Mouse (Mus musculus) kidney, adult 2 months (tissue): ENCODE results near the gene Dvl2. TPM values are rescaled to one million over a fixed set of nuclear protein-coding genes. Genes with fewer than 3 reads are reported as not detected.

Source experiments
- DNase-seq: peaks from one replicate; pipeline ENCODE4 v3.0.0; 2021
- H3K27ac ChIP-seq: fragments of 200-500 bp; 2 replicates; pipeline ENCODE4 v1.5.1; 2012; ENCODE audit warnings: low read depth, low read length, control low read depth, inconsistent platforms; ENCODE audit not compliant: insufficient read depth
- H3K27me3 ChIP-seq: fragments of 200-500 bp; replicated peaks from 2 replicates; pipeline ENCODE4 v1.6.1; 2012; ENCODE audit warnings: mild to moderate bottlenecking, moderate library complexity, low read length, inconsistent platforms; ENCODE audit not compliant: control insufficient read depth, insufficient read depth
- H3K36me3 ChIP-seq: fragments of 200-500 bp; 2 replicates; pipeline ENCODE4 v1.6.1; 2012; ENCODE audit warnings: mild to moderate bottlenecking, moderate library complexity, low read length, inconsistent platforms; ENCODE audit not compliant: control insufficient read depth, insufficient read depth
- H3K4me1 ChIP-seq: fragments of 200-500 bp; 2 replicates; pipeline ENCODE4 v1.6.1; 2011; ENCODE audit warnings: low read length; ENCODE audit not compliant: control insufficient read depth, insufficient read depth
- H3K4me3 ChIP-seq: fragments of 200-500 bp; 2 replicates; pipeline ENCODE4 v1.5.1; 2011; ENCODE audit warnings: mild to moderate bottlenecking, low read depth, low read length, control low read depth; ENCODE audit not compliant: insufficient read depth
- CTCF ChIP-seq: fragments of 200-500 bp; conservative IDR thresholded peaks from 2 replicates; pipeline ENCODE4 v1.5.1; 2011; ENCODE audit warnings: low read depth, mild to moderate bottlenecking, control low read depth, low read length, moderate library complexity, mixed read lengths; ENCODE audit not compliant: insufficient read depth, insufficient read length
- POLR2A ChIP-seq: fragments of 200-500 bp; IDR thresholded peaks from one replicate; pipeline ENCODE4 v1.6.1; 2011; ENCODE audit warnings: low read depth, low read length, control low read depth
- WGBS: fragments of 180-500 bp; shearing (Covaris S2); methylation state at CpG from one replicate; pipeline ENCODE4 v1.1.7; 2018; 5-methylcytosine and 5-hydroxymethylcytosine counted together
- polyA plus RNA-seq: library from polyadenylated mRNA; depleted of rRNA; stranded (reverse); fragments of >200 nt; gene quantifications from 2 replicates; pipeline ENCODE4 v1.2.3, GENCODE M21; 2012

The Dvl2 gene
- polyA plus RNA-seq, 1 experiment: 8.5 TPM

GRCm38 (mm10) chr11:69981141-69981762 lies 19.1 kb upstream of the Dvl2 start, which contains the start of gene Ctdnep1:
Gene Ctdnep1, plus strand, starts transcription at chr11:69981156.
- Histone ChIP-seq H3K4me1 (peaks cover 9% of the 10 kb centered on the region; the same call in 1 of the 2 replicates), H3K36me3 (peaks cover 2% of the 10 kb centered on the region), H3K27ac (peak within 1 kb of the TSS; percentile 89), H3K27me3 (no peaks in the 10 kb centered on the region), H3K4me3 (peak within 1 kb of the TSS; percentile 80)
- WGBS: under 1% methylated on average over 42 of the region's 43 CpGs
- DNase-seq: no peak
- TF ChIP-seq POLR2A (no peak), CTCF (no peak)

DNA sequence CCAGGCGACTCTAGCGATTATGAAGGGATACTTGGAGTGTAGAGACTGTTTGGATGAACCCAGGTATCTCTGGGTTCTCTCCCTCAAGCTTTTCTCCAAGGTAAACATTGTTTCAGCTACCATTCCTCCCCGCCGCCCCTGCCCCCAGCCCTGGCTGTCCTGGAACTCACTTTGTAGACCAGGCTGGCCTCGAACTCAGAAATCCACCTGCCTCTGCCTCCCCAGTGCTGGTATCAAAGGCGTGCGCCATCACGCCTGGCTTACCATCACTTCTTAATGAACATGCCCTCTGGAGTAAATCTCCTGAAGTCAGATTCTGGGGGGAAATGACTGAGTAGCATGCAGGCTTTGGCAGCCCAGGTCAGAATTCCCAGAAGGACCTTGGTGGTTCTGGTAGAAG lies 18.2 kb upstream of the Dvl2 start, which contains the start of gene Elp5:
Gene Elp5 (minus strand): TSS at position 293 of the 400 bp plus-strand sequence.
- Histone ChIP-seq H3K4me1 (peaks cover 9% of the 10 kb centered on the region; the same call in 1 of the 2 replicates), H3K4me3 (peak within 1 kb of the TSS; percentile 80), H3K36me3 (peaks cover 3% of the 10 kb centered on the region), H3K27ac (0 out of 2 replicates have a peak within 1 kb of the TSS, but pooled peaks have one; percentile 7), H3K27me3 (no peaks in the 10 kb centered on the region)
- no peak for DNase-seq
- 41% methylated on average over 8 of the region's 8 CpGs for WGBS
- TF ChIP-seq POLR2A (no peak), CTCF (no peak)

GRCm38 (mm10) chr11:69982877-69983276 lies 17.5 kb upstream of the Dvl2 start:
- Histone ChIP-seq H3K27ac (no peak overlapping the region), H3K4me3 (no peak overlapping the region), H3K4me1 (peaks cover 9% of the 10 kb centered on the region; the same call in 1 of the 2 replicates), H3K36me3 (peaks cover 3% of the 10 kb centered on the region), H3K27me3 (no peaks in the 10 kb centered on the region)
- WGBS: 20% methylated on average over 5 of the region's 5 CpGs
- no peak for DNase-seq
- TF ChIP-seq CTCF (no peak), POLR2A (no peak)

DNA sequence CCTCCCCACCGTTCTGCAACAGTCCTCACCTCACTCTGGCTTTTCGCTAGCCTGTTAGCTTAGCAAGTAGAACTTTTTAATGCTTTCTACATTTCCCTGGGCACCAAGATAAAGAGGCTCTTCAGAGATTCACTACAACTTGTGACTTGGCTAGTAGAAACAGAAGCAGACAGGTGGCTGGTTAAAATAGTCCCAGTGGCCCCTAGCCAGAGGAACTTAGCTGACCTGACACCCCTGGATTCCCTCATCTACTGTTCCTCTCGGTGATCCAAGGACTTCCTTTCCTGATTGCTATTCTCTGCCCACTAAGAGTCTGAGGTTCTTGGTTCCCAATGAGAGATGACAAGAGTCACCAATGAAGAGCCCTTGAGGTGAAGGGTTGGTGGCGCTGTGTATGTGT lies 17.0 kb upstream of the Dvl2 start:
- no peak for DNase-seq
- no peak overlapping the region for H3K4me3 ChIP-seq
- WGBS: 65% methylated on average over 4 of the region's 4 CpGs
- no peaks in the 10 kb centered on the region for H3K27me3 ChIP-seq
- peaks cover 3% of the 10 kb centered on the region for H3K36me3 ChIP-seq
- no peak overlapping the region for H3K27ac ChIP-seq
- H3K4me1 ChIP-seq: peaks cover 9% of the 10 kb centered on the region; the same call in 1 of the 2 replicates
- TF ChIP-seq CTCF: no peak

GRCm38 (mm10) chr11:69984431-69984830 lies 16.0 kb upstream of the Dvl2 start:
- Histone ChIP-seq H3K27ac (no peak overlapping the region), H3K27me3 (no peaks in the 10 kb centered on the region), H3K36me3 (peaks cover 3% of the 10 kb centered on the region), H3K4me3 (no peak overlapping the region), H3K4me1 (peaks cover 9% of the 10 kb centered on the region; the same call in 1 of the 2 replicates)
- TF ChIP-seq POLR2A (no peak), CTCF (no peak)
- WGBS: 90% methylated on average over 8 of the region's 8 CpGs
- no peak for DNase-seq

GRCm38 (mm10) chr11:69989949-69990348 lies 10.4 kb upstream of the Dvl2 start:
- H3K4me3 ChIP-seq: no peak overlapping the region
- no peaks in the 10 kb centered on the region for H3K27me3 ChIP-seq
- TF ChIP-seq POLR2A (no peak), CTCF (no peak)
- H3K27ac ChIP-seq: no peak overlapping the region
- 84% methylated on average over 8 of the region's 8 CpGs for WGBS
- H3K36me3 ChIP-seq: peaks cover 4% of the 10 kb centered on the region
- DNase-seq: no peak
- peaks cover 3% of the 10 kb centered on the region; the same call in 1 of the 2 replicates for H3K4me1 ChIP-seq

DNA sequence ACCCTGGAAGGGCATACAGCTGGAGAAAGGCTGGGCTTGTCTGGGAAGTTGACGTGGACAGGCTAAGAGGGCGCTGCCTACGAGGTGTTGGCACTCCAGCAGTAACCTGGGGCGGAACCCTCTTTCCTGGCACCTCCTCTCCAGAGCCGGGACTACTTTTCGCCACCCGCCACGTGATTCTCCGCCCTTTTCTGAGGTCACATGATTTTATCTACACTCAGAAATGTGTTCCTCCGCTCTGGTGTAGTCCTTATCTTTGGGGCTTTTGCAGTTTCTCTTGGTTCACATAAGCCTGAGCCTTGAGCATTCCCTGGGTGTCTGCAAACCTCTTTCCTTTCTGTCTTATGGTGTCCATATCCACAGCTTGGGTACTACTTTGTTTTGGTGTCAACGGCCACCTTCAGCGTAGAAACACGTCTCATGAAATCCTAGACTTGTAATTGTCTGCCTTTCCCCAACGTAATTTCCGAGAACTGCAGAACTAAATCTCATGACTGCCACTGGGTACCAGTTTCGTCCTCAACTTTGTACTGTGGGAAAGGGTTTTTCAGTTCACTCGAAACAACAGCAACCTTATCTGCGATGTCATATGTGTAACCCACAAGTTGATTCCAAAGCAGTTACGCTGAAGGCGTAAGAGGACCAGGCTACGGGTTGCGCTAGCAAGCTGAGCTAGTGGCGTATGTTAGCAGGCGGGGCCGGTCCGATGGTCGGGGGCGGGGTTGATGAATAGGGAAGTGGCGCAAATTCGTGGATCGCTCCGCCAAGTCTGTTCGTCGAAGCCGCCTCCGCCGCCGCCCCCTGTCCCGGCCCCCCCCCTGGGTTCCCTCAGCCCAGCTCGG lies 9.3 kb upstream of the Dvl2 start, which contains the start of gene Gabarap:
Gene Gabarap (plus strand): TSS at position 294 of the 842 bp plus-strand sequence.
- H3K27me3 ChIP-seq: no peaks in the 10 kb centered on the region
- DNase-seq: peak; percentile 99
- H3K27ac ChIP-seq: peak within 1 kb of the TSS; percentile 100
- TF ChIP-seq POLR2A (peak; percentile 58), CTCF (no peak)
- H3K4me1 ChIP-seq: peaks cover 3% of the 10 kb centered on the region; the same call in 1 of the 2 replicates
- H3K4me3 ChIP-seq: peak within 1 kb of the TSS; percentile 96
- WGBS: under 1% methylated on average over 40 of the region's 40 CpGs
- H3K36me3 ChIP-seq: peaks cover 4% of the 10 kb centered on the region
